Mouse (Mus musculus) heart, embryonic 14.5 days (tissue): ENCODE measurements around the gene Etl4. TPM values are rescaled to one million over a fixed set of nuclear protein-coding genes. Genes with fewer than 3 reads are reported as not detected.

Experiments used
- ATAC-seq: fragments of 200-750 bp; cut with Nextera tagmentation; 2 replicates; pipeline ENCODE4 v1.8.0; 2017; ENCODE audit warnings: low read depth, moderate TSS enrichment; ENCODE audit not compliant: insufficient number of reproducible peaks, insufficient read depth, low FRiP score
- H3K27ac ChIP-seq, 2 experiments: fragments of 200-500 bp in 1 of 2; fragments of 300-500 bp in 1 of 2; sonication (generic) in 1 of 2; replicated peaks in 1 of 2; 2 replicates each; pipeline ENCODE4 v1.5.1; 2012 to 2014; ENCODE audit warnings: low read depth in 2 of 2, low read length in 2 of 2, control low read depth in 1 of 2, mild to moderate bottlenecking in 1 of 2, mixed read lengths in 1 of 2; ENCODE audit not compliant: control insufficient read depth in 1 of 2, insufficient read depth in 1 of 2
- H3K27me3 ChIP-seq: fragments of 300-500 bp; sonication (generic); 2 replicates; pipeline ENCODE4 v1.6.1; 2014; ENCODE audit warnings: mild to moderate bottlenecking, low read length, control low read depth; ENCODE audit not compliant: control insufficient read depth, insufficient read depth
- H3K36me3 ChIP-seq: fragments of 300-500 bp; sonication (generic); 2 replicates; pipeline ENCODE4 v1.6.1; 2014; ENCODE audit warnings: mild to moderate bottlenecking, control low read depth, low read length, mixed read lengths; ENCODE audit not compliant: control insufficient read depth, insufficient read depth
- H3K4me1 ChIP-seq, 2 experiments: fragments of 200-500 bp in 1 of 2; fragments of 300-500 bp in 1 of 2; sonication (generic) in 1 of 2; 2 replicates each; pipeline ENCODE4 v1.6.1; 2012 to 2014; ENCODE audit warnings: low read length in 2 of 2, control low read depth in 1 of 2, mixed read lengths in 1 of 2; ENCODE audit not compliant: control insufficient read depth in 2 of 2, insufficient read depth in 2 of 2
- H3K4me2 ChIP-seq: fragments of 300-500 bp; sonication (generic); 2 replicates; pipeline ENCODE4 v1.6.1; 2014; ENCODE audit warnings: mild to moderate bottlenecking, low read length
- H3K4me3 ChIP-seq, 2 experiments: fragments of 200-500 bp in 1 of 2; fragments of 300-500 bp in 1 of 2; sonication (generic) in 1 of 2; 2 replicates each; pipeline ENCODE4 v1.5.1; 2012 to 2014; ENCODE audit warnings: low read length in 2 of 2, mild to moderate bottlenecking in 2 of 2, control low read depth in 1 of 2, low read depth in 1 of 2, moderate library complexity in 1 of 2; ENCODE audit not compliant: control insufficient read depth in 1 of 2, insufficient read depth in 1 of 2
- H3K9ac ChIP-seq: fragments of 300-500 bp; sonication (generic); 2 replicates; pipeline ENCODE4 v1.6.1; 2014; ENCODE audit warnings: mild to moderate bottlenecking, low read length
- H3K9me3 ChIP-seq: fragments of 300-500 bp; sonication (generic); 2 replicates; pipeline ENCODE4 v1.6.1; 2016; ENCODE audit warnings: low read length, control low read depth; ENCODE audit not compliant: control insufficient read depth
- WGBS: fragments of 180-500 bp; shearing (Covaris S2); extraction: QIAGEN DNeasy Blood & Tissue Kit; methylation state at CpG from one replicate; pipeline ENCODE4 v1.1.7; 2014; 5-methylcytosine and 5-hydroxymethylcytosine counted together
- polyA plus RNA-seq: library from polyadenylated mRNA; unstranded; fragments of >200 nt; fragmentation: Nextera tagmentation; extraction: Ambion mirVana; gene quantifications from 2 replicates; pipeline ENCODE4 v1.2.1, GENCODE M21; 2014

The Etl4 gene
- polyA plus RNA-seq, 1 experiment from 2014 or later: 11.3 TPM

DNA sequence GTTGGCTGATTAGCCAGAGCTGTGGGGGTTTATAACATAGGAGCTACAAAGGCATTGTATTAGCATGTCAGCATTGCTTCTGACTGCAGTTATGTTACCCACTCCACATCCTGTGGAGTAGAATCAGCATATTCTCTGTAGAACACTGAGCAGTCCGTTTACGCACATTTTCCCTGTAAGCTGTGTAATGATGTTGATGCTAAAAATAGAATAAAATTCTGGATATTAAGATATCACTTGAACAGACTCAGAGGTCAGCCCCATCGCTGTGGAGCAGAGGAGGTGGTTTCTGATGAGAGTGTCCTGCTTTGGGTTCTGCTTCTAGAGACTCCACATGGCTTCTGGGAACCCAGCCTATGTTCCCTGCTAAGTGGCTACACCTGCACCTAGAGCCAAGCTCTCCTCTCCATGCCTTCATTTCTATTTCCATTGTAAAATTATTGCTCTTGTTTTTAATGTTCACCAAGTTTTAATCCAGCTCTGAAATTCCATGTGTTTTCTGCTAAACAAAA, 299.2 kb downstream of the Etl4 start:
- H3K4me2 ChIP-seq: no peak overlapping the region
- no peaks in the 10 kb centered on the region for H3K9me3 ChIP-seq
- H3K36me3 ChIP-seq: no peaks in the 10 kb centered on the region
- 32% methylated on average over 3 of the region's 3 CpGs for WGBS
- H3K27ac ChIP-seq: no peak overlapping the region
- no peaks in the 10 kb centered on the region for H3K27me3 ChIP-seq
- peaks cover 2 to 8% of the 10 kb centered on the region in 2 experiments; a peak in 2 of 4 replicates for H3K4me1 ChIP-seq
- ATAC-seq: no peak
- H3K9ac ChIP-seq: no peak overlapping the region
- no peak overlapping the region for H3K4me3 ChIP-seq

DNA sequence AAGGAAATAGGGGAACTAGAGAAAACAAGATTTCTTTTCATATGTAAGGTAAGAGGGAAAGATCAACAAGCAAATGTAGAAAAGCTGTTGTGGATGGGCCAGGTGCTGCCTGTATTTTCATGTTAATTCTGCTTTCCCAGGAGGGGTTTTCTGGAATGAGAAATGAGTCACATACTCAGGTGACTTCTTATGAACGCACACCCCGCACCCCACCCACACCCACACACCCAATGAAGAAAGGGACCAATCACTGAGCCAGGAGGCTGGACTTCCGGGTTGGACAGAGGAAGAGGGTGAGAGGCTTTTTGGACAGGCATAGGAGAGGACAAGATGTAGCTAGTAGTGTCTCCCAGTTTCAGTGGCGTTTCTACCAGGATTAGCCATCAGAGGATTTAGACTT, 299.8 kb downstream of the Etl4 start:
- no peak for ATAC-seq
- Histone ChIP-seq H3K4me2 (no peak overlapping the region), H3K9ac (no peak overlapping the region), H3K27ac (no peak overlapping the region), H3K4me3 (no peak overlapping the region), H3K27me3 (no peaks in the 10 kb centered on the region), H3K4me1 (peaks cover 2 to 8% of the 10 kb centered on the region in 2 experiments; a peak in 2 of 4 replicates), H3K9me3 (no peaks in the 10 kb centered on the region), H3K36me3 (no peaks in the 10 kb centered on the region)
- WGBS: 54% methylated on average over 4 of the region's 4 CpGs

DNA sequence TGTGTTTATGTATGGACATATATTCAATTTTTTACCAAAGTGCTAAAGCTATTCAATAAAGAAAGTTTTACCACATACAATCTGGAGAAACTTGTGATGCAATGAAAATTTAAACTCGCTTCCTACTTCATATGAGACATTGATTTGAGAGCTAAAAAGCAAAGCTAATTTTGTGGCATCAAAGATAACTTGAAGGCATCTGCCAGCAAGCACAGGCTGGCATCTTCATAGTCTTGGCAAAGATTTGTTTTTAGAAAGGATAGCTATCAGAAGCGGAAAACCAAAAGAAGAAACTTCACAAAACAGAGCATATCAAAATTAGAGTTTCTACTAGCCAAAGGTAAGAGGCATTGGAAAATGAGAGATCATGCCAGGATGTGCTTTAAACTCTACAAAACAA, 306.7 kb downstream of the Etl4 start:
- no peaks in the 10 kb centered on the region for H3K27me3 ChIP-seq
- H3K9me3 ChIP-seq: no peaks in the 10 kb centered on the region
- H3K4me2 ChIP-seq: no peak overlapping the region
- H3K4me3 ChIP-seq: no peak overlapping the region
- no peaks in the 10 kb centered on the region for H3K4me1 ChIP-seq
- no peak for ATAC-seq
- WGBS: 85% methylated on average over 2 of the region's 2 CpGs
- no peak overlapping the region for H3K27ac ChIP-seq
- H3K9ac ChIP-seq: no peak overlapping the region
- no peaks in the 10 kb centered on the region for H3K36me3 ChIP-seq

DNA sequence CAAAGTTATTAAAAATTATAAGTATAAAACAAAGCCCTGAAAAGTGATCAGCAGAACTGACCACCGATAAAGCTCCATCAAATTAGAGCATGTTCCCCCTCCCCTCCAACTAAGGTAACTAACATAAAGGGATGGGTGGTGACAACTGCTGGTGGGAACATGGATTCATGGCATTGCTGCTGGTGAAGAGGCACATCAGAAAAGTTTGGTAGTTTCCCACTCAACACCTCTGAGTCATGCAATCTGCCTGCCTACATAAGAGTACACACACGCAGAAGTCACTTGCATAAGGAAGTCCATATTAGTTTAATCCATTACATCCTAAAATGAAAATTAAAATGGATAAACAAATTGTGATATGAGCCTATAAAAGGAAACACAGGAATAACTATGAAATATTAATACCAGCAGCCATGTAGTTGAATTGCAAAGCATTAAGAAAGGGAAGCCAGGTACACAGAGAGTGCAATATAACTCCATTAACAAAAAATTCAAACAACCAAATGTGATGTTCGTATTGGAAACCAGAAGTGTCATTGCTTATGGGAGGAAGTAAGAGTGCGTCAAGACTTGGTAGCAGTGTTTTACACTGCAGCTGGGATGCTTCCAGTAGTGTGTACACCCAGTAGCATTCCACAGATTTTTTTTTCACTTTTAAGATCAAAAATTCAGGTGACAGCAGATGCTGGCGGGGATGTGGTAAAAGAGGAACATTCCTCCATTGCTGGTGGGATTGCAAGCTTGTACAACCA, 307.3 kb downstream of the Etl4 start:
- no peaks in the 10 kb centered on the region for H3K36me3 ChIP-seq
- no peak for ATAC-seq
- no peak overlapping the region for H3K4me2 ChIP-seq

DNA sequence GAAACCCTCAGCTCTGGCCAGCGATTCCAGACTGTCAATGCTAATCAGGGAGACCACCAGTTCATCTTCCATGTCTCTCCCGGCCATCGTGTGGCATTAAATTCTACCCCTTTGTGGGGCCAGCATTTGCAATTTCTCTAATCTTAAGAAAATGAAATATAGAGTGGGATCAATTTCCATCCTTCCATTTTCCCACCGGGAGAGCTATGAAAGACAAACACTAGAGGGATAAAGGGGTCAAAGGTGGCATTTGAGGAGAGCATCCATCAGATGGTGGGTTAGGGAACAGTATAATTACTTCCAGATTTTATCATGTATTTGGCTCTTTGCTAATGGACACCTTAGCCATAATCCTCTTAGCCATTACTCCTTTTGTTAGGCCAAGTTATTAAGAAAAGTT, 321.8 kb downstream of the Etl4 start:
- Histone ChIP-seq H3K4me3 (no peak overlapping the region), H3K9ac (no peak overlapping the region), H3K9me3 (no peaks in the 10 kb centered on the region), H3K27ac (no peak overlapping the region), H3K36me3 (no peaks in the 10 kb centered on the region), H3K4me2 (no peak overlapping the region), H3K4me1 (no peaks in the 10 kb centered on the region), H3K27me3 (no peaks in the 10 kb centered on the region)
- ATAC-seq: no peak
- 66% methylated on average over 4 of the region's 4 CpGs for WGBS

More for the DNA sequence above, 307.3 kb downstream of the Etl4 start:
- Histone ChIP-seq H3K9ac (no peak overlapping the region), H3K27ac (no peak overlapping the region), H3K9me3 (no peaks in the 10 kb centered on the region), H3K4me3 (no peak overlapping the region), H3K4me1 (no peaks in the 10 kb centered on the region), H3K27me3 (no peaks in the 10 kb centered on the region)
- WGBS: 86% methylated on average over 5 of the region's 5 CpGs

DNA sequence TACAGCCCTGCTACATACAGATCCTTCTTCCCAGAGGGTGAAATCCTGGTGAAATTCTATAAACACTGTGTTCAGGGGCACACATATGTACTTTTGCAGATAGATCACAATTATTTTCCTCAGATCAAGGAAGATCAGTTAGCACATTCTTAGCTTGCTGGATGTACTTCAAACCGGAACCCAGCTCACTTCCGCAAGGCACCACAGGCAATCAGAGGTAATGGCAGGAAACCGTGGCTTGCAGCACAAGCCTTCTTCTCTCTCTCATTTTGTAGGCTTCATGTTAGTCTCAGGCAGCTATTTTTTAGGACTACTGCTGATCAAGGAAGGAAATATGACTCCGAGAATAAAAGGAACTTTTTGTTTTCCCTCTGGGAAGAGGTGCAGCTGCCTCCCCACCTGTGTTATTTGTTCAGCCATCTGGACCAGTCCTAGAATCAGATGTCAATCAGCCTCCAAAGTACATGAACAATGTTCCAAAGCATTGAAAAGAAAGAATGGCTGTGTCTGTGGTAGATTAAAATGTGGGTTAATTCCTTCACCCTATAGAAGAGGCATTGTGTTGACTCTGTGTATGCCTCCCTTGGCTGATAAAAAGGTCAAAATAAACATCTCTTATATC, 338.6 kb downstream of the Etl4 start:
- ATAC-seq: no peak
- Histone ChIP-seq H3K4me2 (no peak overlapping the region), H3K36me3 (no peaks in the 10 kb centered on the region), H3K9me3 (no peaks in the 10 kb centered on the region), H3K9ac (no peak overlapping the region), H3K4me1 (peaks cover 0 to 4% of the 10 kb centered on the region in 2 experiments; a peak in 3 of 4 replicates), H3K27me3 (no peaks in the 10 kb centered on the region), H3K4me3 (no peak overlapping the region), H3K27ac (no peak overlapping the region)
- 82% methylated on average over 4 of the region's 4 CpGs for WGBS

DNA sequence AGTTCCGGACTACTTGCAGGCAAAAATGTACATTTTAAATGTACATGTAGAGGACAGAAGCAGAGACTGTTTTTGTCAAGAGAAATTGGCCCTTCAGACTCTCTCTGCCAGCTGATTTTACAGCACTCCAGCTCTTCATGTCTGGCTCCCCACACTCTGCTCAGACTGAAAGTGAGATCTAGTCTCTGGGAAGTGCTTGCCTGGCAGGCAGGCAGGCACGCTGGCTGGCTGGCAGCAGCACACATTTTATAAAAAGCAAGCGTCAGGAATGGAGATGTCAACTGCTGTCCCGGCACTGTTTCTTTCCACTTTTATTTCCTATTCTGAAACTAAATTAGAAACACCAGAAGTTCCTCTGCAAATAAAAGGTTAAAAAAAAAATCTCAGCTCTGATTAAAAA, 339.8 kb downstream of the Etl4 start:
- 34% methylated on average over 4 of the region's 4 CpGs for WGBS
- no peak; the same call in 1 of the 2 replicates for ATAC-seq
- H3K4me2 ChIP-seq: peak overlapping the region; percentile 32

More for the DNA sequence above, 339.8 kb downstream of the Etl4 start:
- peak overlapping the region; percentile 59 to 61 for H3K27ac ChIP-seq
- H3K9ac ChIP-seq: no peak overlapping the region
- no peaks in the 10 kb centered on the region for H3K36me3 ChIP-seq
- no peak overlapping the region for H3K4me3 ChIP-seq
- H3K4me1 ChIP-seq: peaks cover 0 to 4% of the 10 kb centered on the region in 2 experiments; a peak in 3 of 4 replicates
- H3K9me3 ChIP-seq: no peaks in the 10 kb centered on the region
- no peaks in the 10 kb centered on the region for H3K27me3 ChIP-seq
